17 mouse cellular contexts compared by ENCODE assay signal in genomic region chr1:43045204-43045982, GRCm38 (mm10). TPM values are rescaled to one million over a fixed set of nuclear protein-coding genes. Genes with fewer than 3 reads are reported as not detected.
DNase-seq lines count a peak whose midpoint lies in the region; ATAC-seq and TF ChIP-seq lines count a peak whose summit lies in the region.
"Had no signal": no experiment of that assay in that cellular context is flagged by ENCODE, and none has a peak within 500 bp of the region (broad histone marks: within the 10 kb centered on the region; RNA-seq: fewer than 3 reads in every experiment).

No protein-coding gene starts in this region.

- TF ChIP-seq CTCF in midbrain, postnatal 0 days (IDR thresholded peaks at IDR 0.05), result no peak

- no peaks in the 10 kb centered on the region for H3K9me3 ChIP-seq in midbrain, postnatal 0 days (ENCODE audit: low read length)
- H3K9me3 ChIP-seq in midbrain, embryonic 15.5 days, result no peaks in the 10 kb centered on the region
- no peaks in the 10 kb centered on the region for H3K9me3 ChIP-seq in kidney, embryonic 15.5 days (replicated peaks)
- H3K9me3 ChIP-seq: embryonic facial prominence, embryonic 13.5 days; heart, embryonic 15.5 days; megakaryocyte, embryonic 14.5 days had no signal

- H3K27ac ChIP-seq in midbrain, postnatal 0 days (ENCODE audit: low read depth, low read length), result no peak overlapping the region
- H3K27ac ChIP-seq in midbrain, embryonic 15.5 days, result no peak overlapping the region
- peak overlapping the region; percentile 66 for H3K27ac ChIP-seq in kidney, embryonic 15.5 days
- H3K27ac ChIP-seq: embryonic facial prominence, embryonic 13.5 days; heart, embryonic 15.5 days; stomach, postnatal 0 days had no signal

- ATAC-seq in midbrain, postnatal 0 days (ENCODE audit: low FRiP score), result no peak
- ATAC-seq in midbrain, embryonic 15.5 days (replicated peaks), result no peak
- peak; percentile 66 for ATAC-seq in kidney, embryonic 15.5 days (replicated peaks; ENCODE audit: low FRiP score)

- no peaks in the 10 kb centered on the region for H3K27me3 ChIP-seq in midbrain, postnatal 0 days (ENCODE audit: insufficient read depth, low read length)
- H3K27me3 ChIP-seq in midbrain, embryonic 15.5 days (replicated peaks), result no peaks in the 10 kb centered on the region
- no peaks in the 10 kb centered on the region for H3K27me3 ChIP-seq in kidney, embryonic 15.5 days
- H3K27me3 ChIP-seq: embryonic facial prominence, embryonic 13.5 days; heart, embryonic 15.5 days had no signal

- WGBS in midbrain, postnatal 0 days, result 78% methylated on average over 14 of the region's 14 CpGs
- 73% methylated on average over 14 of the region's 14 CpGs for WGBS in midbrain, embryonic 15.5 days
- 30% methylated on average over 14 of the region's 14 CpGs for WGBS in kidney, embryonic 15.5 days

- H3K4me3 ChIP-seq in midbrain, postnatal 0 days (ENCODE audit: low read depth, low read length), result no peak overlapping the region
- H3K4me3 ChIP-seq in midbrain, embryonic 15.5 days, result no peak overlapping the region
- H3K4me3 ChIP-seq in kidney, embryonic 15.5 days (replicated peaks), result no peak overlapping the region
- H3K4me3 ChIP-seq: embryonic facial prominence, embryonic 13.5 days; heart, embryonic 15.5 days; megakaryocyte, embryonic 14.5 days had no signal

- H3K9ac ChIP-seq in midbrain, postnatal 0 days (replicated peaks; ENCODE audit: low read length, poor library complexity, severe bottlenecking), result no peak overlapping the region
- no peak overlapping the region for H3K9ac ChIP-seq in midbrain, embryonic 15.5 days
- H3K9ac ChIP-seq in kidney, embryonic 15.5 days, result no peak overlapping the region
- H3K9ac ChIP-seq: embryonic facial prominence, embryonic 13.5 days; heart, embryonic 15.5 days had no signal

- 0 out of 2 replicates have a peak, but pooled peaks cover 2% of the 10 kb centered on the region for H3K4me1 ChIP-seq in midbrain, postnatal 0 days (ENCODE audit: insufficient read depth, low read length)
- peaks cover 11% of the 10 kb centered on the region for H3K4me1 ChIP-seq in midbrain, embryonic 15.5 days
- H3K4me1 ChIP-seq in kidney, embryonic 15.5 days, result peaks cover 31% of the 10 kb centered on the region
- H3K4me1 ChIP-seq: embryonic facial prominence, embryonic 13.5 days; megakaryocyte, embryonic 14.5 days had no signal

- peak; percentile 5 for DNase-seq in embryo, embryonic 11 days
- no peak for DNase-seq in embryo, embryonic 9.5 days (ENCODE audit: extremely low spot score)
- DNase-seq in midbrain, postnatal 0 days (ENCODE audit: low spot score), result peak; percentile 33
- DNase-seq in heart, adult 8-10 months (ENCODE audit: low spot score), result no peak
- no peak for DNase-seq in thymus, postnatal 25 days
- no peak for DNase-seq in adrenal gland, adult 18-20 months (ENCODE audit: low spot score in 2 of 2)
- DNase-seq: adrenal gland, adult 8-10 months; cerebellum, adult 9-10 months; spleen, adult 18-20 months; thymus, postnatal 4 days had no signal

- peaks cover 8% of the 10 kb centered on the region; the same call in 1 of the 2 replicates for H3K36me3 ChIP-seq in midbrain, postnatal 0 days (ENCODE audit: insufficient read depth, low read length)
- peaks cover 8% of the 10 kb centered on the region for H3K36me3 ChIP-seq in midbrain, embryonic 15.5 days (replicated peaks)
- H3K36me3 ChIP-seq in kidney, embryonic 15.5 days, result peaks cover 19% of the 10 kb centered on the region

- H3K4me2 ChIP-seq in midbrain, postnatal 0 days (ENCODE audit: low read depth, low read length, poor library complexity, severe bottlenecking), result no peak overlapping the region
- H3K4me2 ChIP-seq in midbrain, embryonic 15.5 days, result no peak overlapping the region
- peak overlapping the region; percentile 36 for H3K4me2 ChIP-seq in kidney, embryonic 15.5 days
- H3K4me2 ChIP-seq: embryonic facial prominence, embryonic 13.5 days; heart, embryonic 15.5 days; liver, embryonic 11.5 days had no signal

RNA-seq across cellular contexts. Expression of gene Tgfbrap1, which starts 53.0 kb away (rescaled TPM):
- 45.6 and 47.2 TPM in 2 replicates for total RNA-seq in midbrain, postnatal 0 days (2014; rRNA removed)
- polyA plus RNA-seq in midbrain, postnatal 0 days (2015; fragmentation: Nextera tagmentation; extraction: Ambion mirVana), result 15.7 and 16.9 TPM in 2 replicates
- 19.1 and 19.5 TPM in 2 replicates for polyA plus RNA-seq in midbrain, embryonic 15.5 days (2015; fragmentation: Nextera tagmentation; extraction: Ambion mirVana)
- 11.0 and 11.5 TPM in 2 replicates for polyA plus RNA-seq in kidney, embryonic 15.5 days (2015; fragmentation: Nextera tagmentation; extraction: Ambion mirVana)
- total RNA-seq in heart, adult 8-10 months (2022), result 10 to 100 TPM; 12.9 to 14.9 (median 13.8) TPM
- total RNA-seq in adrenal gland, adult 18-20 months (2021), result 10 to 100 TPM; 26.8 to 31.6 TPM

RNA-seq across cellular contexts. Expression of gene AI597479, which starts 53.1 kb away (rescaled TPM):
- total RNA-seq in midbrain, postnatal 0 days (2014; rRNA removed), result 36.8 and 43.6 TPM in 2 replicates
- 36.6 and 38.3 TPM in 2 replicates for polyA plus RNA-seq in midbrain, postnatal 0 days (2015; fragmentation: Nextera tagmentation; extraction: Ambion mirVana)
- 54.0 and 54.5 TPM in 2 replicates for polyA plus RNA-seq in midbrain, embryonic 15.5 days (2015; fragmentation: Nextera tagmentation; extraction: Ambion mirVana)
- polyA plus RNA-seq in kidney, embryonic 15.5 days (2015; fragmentation: Nextera tagmentation; extraction: Ambion mirVana), result 31.0 and 31.7 TPM in 2 replicates
- 10 to 100 TPM; 18.7 to 25.0 (median 21.5) TPM for total RNA-seq in heart, adult 8-10 months (2022)
- total RNA-seq in adrenal gland, adult 18-20 months (2021), result 10 to 100 TPM; 18.8 to 19.4 TPM

Comparison
In these comparisons a context has a peak if more than half of its experiments do, and no peak if none do; other contexts are left out.
1. DNase-seq: peak in embryo, embryonic 11 days (single experiment) and midbrain, postnatal 0 days (single experiment); none in embryo, embryonic 9.5 days (single experiment), heart, adult 8-10 months (single experiment), thymus, postnatal 25 days (single experiment) and adrenal gland, adult 18-20 months (0 of 2).